Mouse (Mus musculus): ENCODE measurements around the gene Rhox3c. TPM values are rescaled to one million over a fixed set of nuclear protein-coding genes. Genes with fewer than 3 reads are reported as not detected.

The Rhox3c gene
- not detected for total RNA-seq (2023)

DNA sequence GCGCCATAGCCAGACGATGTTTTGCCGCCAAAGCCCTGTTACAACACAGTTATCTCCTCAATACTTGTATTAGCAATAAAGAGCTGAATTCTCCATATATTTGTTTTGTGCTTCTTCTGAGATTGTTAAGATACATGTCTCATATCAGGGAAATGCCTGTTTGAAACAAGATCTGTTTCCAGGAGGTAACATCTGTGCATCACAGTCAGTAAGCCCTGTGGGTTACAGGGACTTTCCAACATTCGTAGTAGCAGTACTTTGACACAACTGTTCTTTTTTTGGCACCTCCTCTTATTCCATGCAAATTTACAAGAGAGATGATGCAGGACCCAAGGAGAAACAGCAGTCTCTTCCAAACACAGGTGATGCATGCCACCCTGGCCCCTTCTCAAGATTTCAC is at the start of gene Rhox3c:
Rhox3c (plus strand) TSS at position 301 of the 400 bp plus-strand sequence.

GRCm38 (mm10) chrX:37411767-37412166 is 46.6 kb upstream of the Rhox3c start, which contains the start of gene Rhox2b:
TSS of gene Rhox2b (plus strand) at chrX:37412067.

DNA sequence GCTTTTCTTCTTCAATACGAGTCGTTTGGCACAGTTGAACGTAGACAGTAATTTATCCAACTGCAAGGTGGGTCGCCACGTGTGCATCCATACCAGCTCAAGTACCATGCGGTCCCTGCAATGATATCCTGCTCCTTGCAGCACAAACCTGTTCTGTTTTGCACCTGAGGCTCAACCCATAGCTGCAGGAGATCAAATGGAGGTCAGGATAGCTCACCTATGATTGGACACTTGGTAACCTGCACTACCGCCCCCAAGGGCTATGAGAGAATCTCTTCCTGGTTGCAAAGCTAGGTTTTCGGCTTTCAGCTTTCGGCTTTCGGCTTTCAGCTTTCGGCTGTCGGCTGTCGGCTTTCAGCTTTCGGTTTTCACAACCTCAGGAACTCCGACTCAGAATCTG is 26.2 kb upstream of the Rhox3c start, which contains the start of gene Rhox4b:
Rhox4b (plus strand) TSS at position 301 of the 400 bp plus-strand sequence.

GRCm38 (mm10) chrX:37453380-37453779 is 5.0 kb upstream of the Rhox3c start, which contains the start of gene Rhox2c:
TSS of gene Rhox2c (plus strand) at chrX:37453680.

DNA sequence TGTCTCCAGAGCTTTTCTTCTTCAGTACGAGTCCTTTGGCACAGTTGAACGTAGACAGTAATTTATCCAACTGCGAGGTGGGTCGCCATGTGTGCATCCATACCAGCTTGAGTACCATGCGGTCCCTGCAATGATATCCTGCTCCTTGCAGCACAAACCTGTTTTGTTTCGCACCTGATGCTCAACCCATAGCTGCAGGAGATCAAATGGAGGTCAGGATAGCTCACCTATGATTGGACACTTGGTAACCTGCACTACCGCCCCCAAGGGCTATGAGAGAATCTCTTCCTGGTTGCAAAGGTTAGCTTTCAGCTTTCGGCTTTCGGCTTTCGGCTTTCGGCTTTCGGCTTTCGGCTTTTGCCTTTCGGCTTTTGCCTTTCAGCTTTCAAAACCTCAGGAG is 21.7 kb downstream of the Rhox3c start, which contains the start of gene Rhox4c:
Rhox4c (plus strand) TSS at position 301 of the 400 bp plus-strand sequence.

GRCm38 (mm10) chrX:37514059-37514458 is 55.7 kb downstream of the Rhox3c start, which contains the start of gene Rhox4d:
TSS of gene Rhox4d (plus strand) at chrX:37514359.

Other genes starting within 250 kb of the Rhox3c start
- gene Gm9, start 247.5 kb upstream of the Rhox3c start, total RNA-seq (2023): not detected
- gene Rhox1, start 236.3 kb upstream of the Rhox3c start, total RNA-seq (2023): not detected
- gene Rhox2a, start 213.6 kb upstream of the Rhox3c start, total RNA-seq (2023): not detected
- gene Rhox3a, start 208.7 kb upstream of the Rhox3c start, total RNA-seq (2023): not detected
- not detected for gene Rhox4a, start 193.2 kb upstream of the Rhox3c start, total RNA-seq (2023)
- gene Rhox3a2, start 78.6 kb upstream of the Rhox3c start, total RNA-seq (2023): not detected
- not detected for gene Rhox4a2, start 67.7 kb upstream of the Rhox3c start, total RNA-seq (2023)
- not detected for gene Rhox2b, start 46.5 kb upstream of the Rhox3c start, total RNA-seq (2023)
- not detected for gene Rhox4b, start 26.1 kb upstream of the Rhox3c start, total RNA-seq (2023)
- gene Rhox2c, start 4.9 kb upstream of the Rhox3c start, total RNA-seq (2023): not detected
- not detected for gene Rhox4c, start 21.8 kb downstream of the Rhox3c start, total RNA-seq (2023)
- not detected for gene Rhox2d, start 34.8 kb downstream of the Rhox3c start, total RNA-seq (2023)
- gene Rhox4d, start 55.8 kb downstream of the Rhox3c start, total RNA-seq (2023): not detected
- gene Rhox2e, start 71.9 kb downstream of the Rhox3c start, total RNA-seq (2023): not detected
- not detected for gene Rhox3e, start 83.4 kb downstream of the Rhox3c start, total RNA-seq (2023)
- not detected for gene Rhox4e, start 98.8 kb downstream of the Rhox3c start, total RNA-seq (2023)
- gene Rhox2f, start 112.8 kb downstream of the Rhox3c start, total RNA-seq (2023): not detected
- gene Rhox3f, start 122.4 kb downstream of the Rhox3c start, total RNA-seq (2023): not detected
- gene Rhox4f, start 149.1 kb downstream of the Rhox3c start, total RNA-seq (2023): not detected
- not detected for gene Rhox3g, start 170.0 kb downstream of the Rhox3c start, total RNA-seq (2023)
- not detected for gene Rhox2g, start 184.9 kb downstream of the Rhox3c start, total RNA-seq (2023)
- gene Rhox4g, start 192.7 kb downstream of the Rhox3c start, total RNA-seq (2023): not detected
- gene Rhox3h, start 210.2 kb downstream of the Rhox3c start, total RNA-seq (2023): not detected
- gene Rhox2h, start 214.7 kb downstream of the Rhox3c start, total RNA-seq (2023): not detected